Mouse (Mus musculus): ENCODE measurements around the gene Mcu. TPM values are rescaled to one million over a fixed set of nuclear protein-coding genes. Genes with fewer than 3 reads are reported as not detected.
A peak's percentile ranks its signal among the peaks of the same experiment; 100 is the strongest.

Gene Mcu
- total RNA-seq, 2 experiments from 2014 or later, result 33.4 to 40.4 TPM

DNA sequence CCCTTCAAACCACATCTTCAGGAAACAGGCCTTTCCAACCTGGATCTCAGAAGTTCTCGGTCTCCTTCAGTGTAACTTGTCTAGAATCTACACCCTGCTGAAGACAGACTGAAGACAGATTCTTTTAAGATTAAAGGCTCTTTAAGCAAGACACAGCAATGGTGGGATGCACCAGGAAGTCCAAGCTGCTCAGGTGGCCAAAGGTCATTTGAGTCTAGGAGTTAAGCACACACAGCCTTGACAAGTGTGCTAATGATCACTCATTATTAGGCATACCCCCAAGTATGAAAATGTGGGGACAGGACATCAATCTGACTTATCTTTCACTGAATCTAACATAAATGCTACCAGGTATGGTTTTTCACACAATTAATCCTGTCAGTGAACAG is 47.0 kb downstream of the Mcu start:
- DNase-seq, result no peak

DNA sequence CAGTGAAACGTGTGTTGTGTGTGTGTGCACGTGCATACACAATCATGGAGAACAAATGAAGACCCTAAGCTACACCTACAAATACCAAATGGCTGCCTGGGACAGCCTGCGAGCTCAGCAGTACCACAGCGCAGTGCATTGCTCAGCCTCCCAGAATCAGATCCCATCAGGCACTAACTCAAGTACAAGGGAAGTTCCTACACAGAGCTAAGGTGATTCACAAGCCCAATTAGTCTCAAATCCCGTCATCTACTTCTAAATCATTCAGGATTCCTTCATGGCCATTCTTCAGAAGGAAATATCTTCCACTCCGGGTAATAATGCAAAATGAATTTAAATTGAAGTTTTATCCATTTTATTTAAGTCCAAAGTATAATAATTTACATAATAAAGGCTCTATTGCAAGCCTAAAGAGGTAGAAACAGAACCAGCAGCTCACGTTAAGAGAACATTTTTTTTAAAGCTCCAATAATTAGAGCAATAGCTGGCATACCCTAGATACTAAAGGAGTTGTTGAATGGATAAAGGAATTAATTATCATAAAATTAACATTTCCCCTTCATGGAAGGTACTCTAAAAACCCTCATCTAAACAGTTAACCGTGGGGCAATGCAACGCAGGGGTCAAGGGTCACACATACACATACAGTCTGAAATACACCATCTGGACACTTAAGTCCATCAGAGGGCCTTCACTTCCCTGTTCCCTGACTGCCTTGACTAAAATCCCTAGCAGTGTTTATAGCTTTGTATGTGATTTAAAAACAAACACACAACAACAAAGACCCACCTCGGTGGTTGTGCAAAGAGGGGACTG is 47.6 kb downstream of the Mcu start:
- DNase-seq, result no peak

DNA sequence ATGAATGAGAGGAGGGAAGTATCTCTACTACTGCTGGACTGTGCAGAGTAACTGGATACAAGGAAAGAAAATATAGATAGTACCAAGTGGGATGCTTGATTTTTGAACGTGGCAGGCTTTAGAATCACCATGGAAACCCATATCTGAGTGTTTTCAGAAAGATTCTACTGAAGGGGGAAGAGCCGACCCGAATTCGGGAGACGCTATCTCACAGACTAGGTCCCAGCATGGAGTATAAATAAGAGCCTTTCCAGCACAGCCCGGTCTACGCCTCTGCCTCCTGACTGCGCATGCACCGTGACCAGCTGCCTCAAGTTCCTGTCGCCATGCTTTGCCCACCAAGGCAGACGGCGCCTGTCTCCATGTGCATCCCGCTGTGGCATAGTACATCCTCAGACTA is 49.5 kb downstream of the Mcu start:
- no peak for DNase-seq

DNA sequence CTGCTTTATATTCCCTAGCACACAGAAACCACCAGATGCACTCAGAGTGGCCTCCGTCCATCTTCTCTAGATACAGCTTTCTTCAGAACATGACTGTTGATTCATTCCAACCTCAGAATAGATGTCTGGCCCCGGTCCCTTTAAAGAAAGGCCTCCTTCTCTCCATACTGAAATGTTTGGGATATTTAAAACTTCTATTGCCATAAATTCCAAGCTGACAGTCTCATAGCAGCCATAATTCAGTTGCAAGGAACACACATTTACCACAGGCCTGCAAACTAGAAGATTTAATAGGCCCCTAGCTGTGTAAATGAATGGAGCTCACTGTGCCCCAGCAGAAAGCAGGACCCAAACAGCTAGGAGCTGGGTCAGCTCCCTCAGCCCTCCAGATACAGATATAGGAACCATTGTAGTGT is 50.5 kb downstream of the Mcu start:
- no peak for DNase-seq

DNA sequence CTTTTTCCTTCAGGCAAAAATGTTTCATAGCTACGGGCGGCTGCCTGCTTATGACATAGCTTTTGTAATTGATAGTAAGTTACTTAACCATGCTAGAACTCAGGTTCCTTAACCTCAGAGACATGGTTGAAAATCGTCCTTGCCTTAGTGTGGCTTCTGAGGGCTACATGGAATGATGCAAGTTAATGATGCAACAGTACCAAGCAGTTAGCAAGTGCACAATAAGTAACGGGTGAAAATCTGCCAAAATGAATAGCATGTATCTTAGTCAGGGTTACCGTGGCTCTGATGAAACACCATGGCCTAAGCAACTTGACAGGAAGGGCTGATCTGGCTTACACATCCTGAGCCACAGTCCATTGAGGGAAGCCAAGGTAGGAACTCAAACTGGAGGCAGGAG is 51.9 kb downstream of the Mcu start:
- DNase-seq, result no peak

DNA sequence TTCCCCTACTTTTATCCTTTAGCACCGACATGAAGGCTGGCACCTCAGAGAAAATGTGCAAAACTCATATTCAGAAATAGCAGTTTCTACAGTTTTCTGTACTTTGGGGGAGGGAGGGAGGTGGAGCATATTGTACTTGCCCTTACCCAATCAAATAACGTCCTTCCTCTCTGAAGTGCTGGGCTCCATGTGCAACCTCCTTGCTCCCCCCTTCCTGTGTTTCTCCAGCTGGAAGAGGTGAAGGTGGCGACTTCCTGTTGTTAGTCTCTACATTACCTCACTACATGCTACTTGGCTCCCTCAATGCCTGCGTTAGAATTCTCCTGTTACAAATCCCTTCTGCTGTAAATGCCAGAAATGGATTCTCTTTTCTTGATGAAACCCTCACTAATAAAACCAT is 54.0 kb downstream of the Mcu start:
- DNase-seq, result no peak

DNA sequence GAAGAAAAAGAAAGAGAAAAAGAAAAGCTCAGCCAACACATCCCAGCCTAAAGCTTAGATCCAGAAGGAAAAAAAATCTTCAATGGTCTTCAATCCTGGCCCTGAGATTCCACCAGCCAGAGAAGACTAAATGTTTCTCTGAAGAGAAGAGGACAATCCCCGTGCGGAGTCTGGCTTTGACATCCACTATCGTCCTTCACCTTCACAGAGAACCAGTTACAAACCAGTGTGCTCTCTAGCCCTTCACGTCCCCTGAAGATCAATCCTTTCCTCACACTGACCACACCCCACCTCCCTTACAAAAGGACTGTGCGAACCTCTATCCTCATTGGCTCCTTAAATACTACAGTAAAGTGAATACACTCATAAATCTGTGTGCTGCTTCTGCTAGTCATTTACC is 56.4 kb downstream of the Mcu start:
- DNase-seq, result no peak

DNA sequence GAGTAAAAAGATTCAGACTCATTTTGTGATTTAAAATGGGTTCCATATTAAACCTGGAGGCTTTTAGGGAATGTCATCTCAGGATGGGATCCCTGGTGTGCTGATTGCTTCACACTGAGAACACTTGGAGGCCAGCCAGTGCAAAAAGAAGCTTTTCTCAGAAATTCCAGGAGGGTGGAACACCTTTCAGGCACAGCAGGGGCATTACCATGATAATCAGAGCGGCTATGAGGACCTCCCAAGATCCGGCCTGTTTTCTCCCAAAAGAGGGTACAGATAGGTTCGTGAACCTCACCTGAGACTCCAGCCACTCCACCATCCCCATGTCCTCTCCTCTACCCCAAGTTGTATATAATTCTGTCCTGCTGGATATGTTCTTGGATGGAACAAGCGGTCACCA is 57.9 kb downstream of the Mcu start:
- no peak for DNase-seq

DNA sequence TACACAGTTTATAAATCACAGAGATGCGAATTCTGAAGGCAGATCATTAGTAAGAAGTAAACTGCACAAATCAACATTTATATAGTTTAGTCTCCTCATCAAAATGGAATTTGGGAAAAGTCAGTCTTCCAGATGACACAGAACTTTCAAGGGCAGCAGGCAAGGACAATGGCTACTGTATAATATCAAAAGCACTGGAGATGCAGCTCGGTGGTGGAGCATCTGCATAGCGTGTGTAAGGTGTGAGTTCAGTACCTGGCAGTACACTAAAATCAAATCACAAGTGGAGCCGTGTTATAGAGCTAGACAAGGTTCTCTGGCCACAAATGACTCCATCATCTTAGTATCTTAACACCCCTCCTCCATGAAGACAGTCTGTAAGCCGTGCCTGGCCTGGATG is 58.3 kb downstream of the Mcu start:
- no peak for DNase-seq

DNA sequence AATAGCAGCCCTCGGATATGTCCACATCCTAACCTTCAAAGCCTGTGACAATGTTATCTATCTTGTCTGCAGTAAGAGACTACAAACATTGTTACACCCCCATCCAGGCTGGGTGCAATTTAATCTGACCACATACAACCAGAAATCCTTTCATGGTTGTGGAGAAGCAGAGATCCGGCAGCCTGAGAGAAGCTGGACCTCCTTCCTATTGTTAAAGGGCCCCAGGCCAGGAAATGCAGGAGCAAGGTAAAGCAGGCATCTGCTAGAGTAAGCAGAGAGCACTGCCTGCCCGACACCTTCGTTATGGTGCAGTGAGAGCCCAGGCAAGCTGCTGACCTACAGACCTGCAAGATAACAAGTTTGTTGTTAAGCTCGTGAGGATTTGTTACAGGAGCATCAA is 60.0 kb downstream of the Mcu start:
- DNase-seq, result no peak

DNA sequence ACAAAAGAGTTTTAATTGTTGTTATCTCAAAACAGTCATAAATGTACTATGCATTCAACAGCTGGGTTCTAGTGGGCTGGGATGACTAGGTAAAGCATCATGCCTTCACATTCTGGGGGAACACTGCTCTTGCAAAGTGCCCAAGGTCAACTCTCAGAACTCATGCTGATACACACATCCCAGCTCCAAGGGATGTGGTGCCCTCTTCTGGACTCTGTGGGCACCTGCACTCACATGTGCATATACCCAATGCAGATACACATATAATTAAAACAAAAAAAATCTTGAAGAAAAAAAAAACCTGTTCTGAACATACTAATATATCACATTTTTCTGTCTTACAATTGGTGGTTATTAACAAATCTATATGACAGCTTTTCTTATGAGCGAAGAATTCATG is 62.2 kb downstream of the Mcu start:
- no peak for DNase-seq

DNA sequence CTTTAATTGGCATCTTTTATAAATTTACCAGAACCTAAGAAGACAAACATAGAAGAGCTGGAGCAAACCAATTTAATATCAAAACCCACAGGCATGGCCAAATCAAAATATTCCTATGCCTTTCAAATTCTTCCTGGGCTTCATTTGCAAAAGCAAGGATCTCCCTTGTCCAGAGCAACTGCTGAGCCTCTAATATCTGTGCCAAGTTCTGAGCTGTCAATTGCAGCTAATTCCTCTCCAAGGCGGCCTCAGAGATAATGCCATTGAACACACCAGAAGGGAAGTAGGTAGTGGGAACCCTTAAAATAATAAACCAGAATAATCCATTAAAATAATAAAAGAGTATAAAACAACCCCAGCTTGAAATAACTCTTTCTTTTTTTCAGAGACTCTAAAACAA is 64.0 kb downstream of the Mcu start:
- DNase-seq, result no peak

DNA sequence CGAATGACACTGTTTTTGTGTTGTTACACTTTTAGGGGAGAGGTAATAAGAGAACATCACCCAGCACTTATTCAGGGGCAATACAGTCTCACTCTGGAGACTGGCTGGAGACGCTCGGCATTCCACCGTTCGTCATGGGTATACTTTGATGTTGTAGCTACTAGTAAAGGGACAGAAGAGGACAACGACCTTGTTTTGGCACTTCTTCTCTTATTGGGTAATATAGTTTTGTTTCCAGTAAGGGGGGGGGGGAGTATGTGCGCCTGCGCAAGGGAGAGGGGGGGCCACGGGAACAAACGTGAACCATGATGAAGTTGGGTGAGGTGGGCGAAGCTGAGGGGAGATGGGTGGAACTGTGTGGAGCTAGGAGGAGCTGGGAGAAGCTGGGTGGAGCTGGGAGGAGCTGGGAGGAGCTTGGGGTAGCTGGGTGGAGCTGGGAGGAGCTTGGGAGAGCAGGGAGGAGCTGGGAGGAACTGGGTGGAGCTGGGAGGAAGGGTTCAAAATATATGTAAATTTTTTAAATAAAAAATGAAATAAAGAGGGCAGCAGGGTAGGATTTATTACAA is 67.6 kb downstream of the Mcu start:
- DNase-seq, result peak; percentile 32

DNA sequence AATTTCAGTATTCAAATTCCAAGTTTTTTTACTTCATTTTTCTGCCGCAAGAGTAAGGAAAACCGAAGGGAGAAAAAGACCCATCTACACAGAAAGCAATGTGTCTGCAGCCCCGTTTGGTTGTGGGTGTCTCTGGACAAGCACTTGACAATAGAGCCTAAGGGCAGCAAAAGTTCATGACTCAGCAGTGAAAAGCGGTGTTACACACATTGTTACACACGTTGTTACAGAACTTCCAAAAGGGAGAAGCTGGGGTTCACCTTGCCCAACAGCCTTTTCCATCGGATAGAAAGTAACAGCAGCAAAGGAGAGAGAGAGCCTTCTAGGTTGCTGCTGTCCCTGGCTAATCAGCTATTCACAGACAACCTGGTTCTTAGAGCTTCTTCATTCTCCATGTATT is 68.3 kb downstream of the Mcu start:
- no peak for DNase-seq

DNA sequence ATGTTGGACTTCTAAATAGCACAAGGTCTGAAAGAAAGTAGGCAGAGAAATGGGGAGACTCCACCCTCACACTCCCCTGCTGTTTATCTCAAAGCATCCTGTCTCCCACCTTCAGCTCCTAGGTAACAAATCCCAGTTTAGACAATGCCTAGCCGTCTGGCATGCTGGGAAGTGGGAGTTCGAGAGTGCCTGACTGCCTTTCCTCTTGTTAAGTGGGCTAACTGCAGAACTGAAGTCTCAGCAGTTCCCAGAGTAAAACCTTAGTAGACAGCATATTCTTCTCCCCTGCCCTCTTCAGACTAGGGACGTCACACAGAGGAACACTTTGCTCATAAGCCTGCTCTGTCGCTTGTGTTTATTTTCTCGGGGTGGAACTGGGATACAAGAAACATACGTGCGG is 69.1 kb downstream of the Mcu start:
- no peak for DNase-seq

DNA sequence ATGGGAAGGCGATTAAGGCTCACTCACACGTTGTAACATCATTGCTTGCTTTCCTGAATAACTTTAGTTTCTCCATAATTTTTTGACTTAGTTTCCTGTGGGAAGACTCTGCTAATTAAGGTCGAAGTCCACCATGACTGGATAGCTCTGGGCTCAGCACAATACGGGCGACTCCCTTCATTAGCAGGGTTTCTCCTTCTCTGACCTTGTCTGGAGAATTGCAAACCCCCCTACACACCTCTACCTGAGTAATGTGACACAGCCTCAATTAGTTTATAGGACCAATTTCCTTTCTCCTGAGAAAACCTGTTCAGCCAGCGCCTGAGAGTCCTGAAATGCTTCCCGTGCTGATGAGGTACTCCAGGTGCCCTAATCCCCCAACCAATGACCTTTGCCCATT is 71.3 kb downstream of the Mcu start:
- DNase-seq, result no peak

DNA sequence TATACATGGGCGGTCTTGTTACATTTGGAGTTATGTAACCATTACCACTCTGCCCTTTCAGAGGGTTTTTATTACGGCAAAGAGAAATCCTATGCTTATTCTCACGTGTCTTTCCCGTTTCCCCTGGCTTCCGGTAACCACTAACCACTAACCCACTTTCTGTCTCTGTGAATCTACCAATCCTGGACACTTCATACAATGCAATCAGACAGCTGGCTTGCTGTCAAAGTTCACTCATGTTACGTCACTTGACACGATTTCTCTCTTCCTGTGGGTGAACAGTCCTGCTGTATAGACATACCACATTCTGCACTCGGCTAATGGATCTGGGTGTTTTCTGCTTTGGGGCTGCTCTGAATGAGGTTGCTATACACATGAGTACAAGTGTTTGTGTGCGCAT is 73.1 kb downstream of the Mcu start:
- no peak for DNase-seq

DNA sequence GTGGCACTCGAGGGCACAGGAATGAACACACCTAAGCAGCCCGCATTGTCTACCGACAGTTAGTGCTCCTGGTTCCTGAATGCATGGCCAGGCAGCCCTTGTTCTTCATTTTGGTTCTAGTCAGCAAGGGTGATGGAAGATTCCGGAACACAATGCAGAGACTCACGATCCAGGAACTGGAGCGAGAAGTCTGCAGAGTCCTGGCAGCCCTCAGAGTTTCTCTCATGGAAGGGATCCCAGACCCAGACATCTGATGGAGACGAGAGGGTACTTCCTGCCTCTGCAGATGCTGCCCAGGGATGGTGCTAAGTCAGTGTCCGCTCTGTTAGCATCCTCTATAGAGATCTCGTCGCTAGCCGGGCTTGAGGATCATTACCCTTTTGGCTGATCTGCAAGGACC is 75.0 kb downstream of the Mcu start:
- no peak for DNase-seq

DNA sequence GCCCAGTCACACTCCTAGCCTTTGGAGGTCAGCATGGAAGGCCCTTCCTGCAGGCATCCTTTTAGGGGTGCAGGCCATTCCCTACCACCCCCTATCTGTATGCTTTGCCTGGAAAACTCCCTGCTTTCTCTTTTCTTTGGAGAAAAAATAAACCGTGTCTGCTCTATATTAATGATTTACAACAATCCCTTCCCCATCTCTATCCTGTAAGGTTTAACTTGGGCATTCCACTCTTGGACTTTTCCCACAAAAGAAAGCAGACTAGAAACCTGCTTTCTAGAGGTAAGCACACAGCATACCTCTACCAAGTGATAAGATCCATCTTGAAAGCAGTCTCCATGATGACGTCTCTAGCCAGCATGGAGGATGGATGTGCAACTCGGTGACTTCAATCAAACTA is 75.9 kb downstream of the Mcu start:
- no peak for DNase-seq

DNA sequence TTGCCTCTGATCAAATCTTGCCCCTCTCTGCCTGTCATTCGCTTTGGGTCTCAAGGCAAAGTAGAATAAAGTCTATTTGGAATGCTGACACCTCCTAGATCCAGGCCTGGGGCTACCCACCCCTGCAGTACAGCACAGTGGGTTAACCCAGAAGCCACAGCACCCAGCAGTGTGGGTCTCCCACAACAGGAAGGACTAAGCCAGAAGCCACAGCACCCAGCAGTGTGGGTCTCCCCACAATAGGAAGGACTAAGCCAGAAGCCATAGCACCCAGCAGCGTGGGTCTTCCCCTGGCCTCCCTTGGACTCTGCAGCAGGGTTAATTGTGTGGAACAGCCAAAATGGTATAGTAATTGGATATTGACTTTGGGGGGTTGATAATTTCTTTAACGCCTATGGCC is 76.4 kb downstream of the Mcu start:
- no peak for DNase-seq

DNA sequence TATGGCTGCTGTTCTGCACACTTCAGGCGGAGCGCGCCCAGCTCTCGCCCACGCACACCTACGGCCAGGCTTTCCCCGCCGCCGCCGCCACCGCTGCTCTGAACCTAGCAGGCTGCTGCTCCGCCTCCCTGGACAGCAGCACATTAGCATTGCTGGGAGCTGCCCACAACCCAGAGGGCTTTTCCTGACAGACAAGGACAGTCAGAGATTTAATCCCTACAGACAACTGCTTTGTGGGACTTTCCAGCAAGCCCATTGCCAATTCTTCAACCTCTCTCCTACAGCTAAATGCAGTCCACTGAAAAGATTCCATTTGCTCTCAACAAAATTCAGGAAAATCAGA is 77.0 kb downstream of the Mcu start:
- peak; percentile 83 for DNase-seq

DNA sequence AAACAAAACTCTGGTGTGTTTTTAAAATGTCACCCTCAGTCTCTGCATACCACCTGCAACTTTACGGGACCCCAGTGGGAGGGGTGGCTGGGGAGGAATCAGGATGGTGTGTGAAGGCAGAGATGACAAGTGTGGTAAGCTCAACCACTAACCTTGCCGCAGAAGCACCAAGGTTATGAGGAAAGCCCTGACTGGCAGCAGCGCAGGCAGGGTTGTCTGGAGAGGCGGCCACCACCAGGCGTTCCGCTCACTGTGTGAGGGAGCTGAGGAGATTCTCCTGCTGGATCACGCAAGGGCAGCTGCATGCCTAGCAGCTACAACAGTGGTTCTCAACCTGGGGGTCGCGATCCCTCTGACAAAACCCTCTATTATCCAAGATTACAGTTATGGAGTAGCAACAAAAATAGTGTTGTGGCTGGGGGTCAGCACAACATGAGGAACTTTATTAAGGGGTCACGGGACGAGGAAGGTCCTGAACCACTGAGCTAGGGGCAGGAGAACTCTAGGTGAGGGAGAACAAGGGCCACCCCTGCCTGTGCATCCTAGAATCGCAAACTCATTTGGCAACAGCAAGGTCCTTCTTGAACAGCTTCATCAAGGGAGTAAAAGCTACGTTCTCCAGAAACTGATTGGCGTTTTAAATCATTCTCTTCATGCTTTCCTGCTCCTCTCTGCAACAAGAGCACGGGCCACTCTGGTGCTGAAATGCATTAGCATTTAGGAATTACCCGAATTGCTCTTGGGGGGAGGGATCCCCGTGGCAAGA is 77.5 kb downstream of the Mcu start:
- peak; percentile 65 for DNase-seq

DNA sequence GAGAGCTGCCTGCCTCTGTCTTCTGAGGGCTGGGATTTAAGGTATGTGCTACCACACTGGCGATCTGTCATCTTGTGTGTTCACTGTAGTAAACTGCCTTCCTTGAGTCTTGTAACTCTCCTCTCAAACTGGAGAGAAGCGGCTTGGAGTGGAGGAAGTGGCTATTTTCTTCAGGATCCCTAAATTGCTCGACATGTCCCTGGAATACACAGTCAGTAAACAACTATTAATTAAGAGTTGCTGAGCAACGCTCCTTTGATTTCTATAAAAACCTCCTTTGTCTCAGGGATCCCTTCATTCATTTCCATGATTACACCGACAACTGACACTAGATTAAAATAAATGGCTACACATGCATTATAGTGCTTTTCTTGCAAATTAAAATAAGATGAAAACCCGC is 78.4 kb downstream of the Mcu start:
- DNase-seq, result no peak

DNA sequence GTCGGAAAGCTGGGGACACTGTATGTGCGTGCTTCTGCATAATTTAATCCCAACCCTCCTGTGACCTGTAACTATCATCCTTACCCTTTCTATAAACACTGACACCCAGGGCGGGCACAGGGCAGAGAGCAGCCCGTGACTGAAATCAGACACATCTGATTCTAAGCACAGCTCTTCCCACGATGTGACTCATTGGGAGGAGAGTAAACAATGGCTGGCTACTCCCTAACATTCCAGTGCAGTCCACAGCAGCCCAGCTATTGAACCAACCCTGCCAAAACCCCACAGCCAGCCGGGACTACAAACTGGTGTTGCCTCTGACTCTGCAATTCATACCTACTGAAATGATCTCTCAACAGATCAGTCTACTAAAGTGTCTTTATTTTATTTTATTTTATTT is 78.9 kb downstream of the Mcu start:
- DNase-seq, result no peak
